Mouse (Mus musculus) bone marrow, adult 2 months (tissue): Measurements from ENCODE around the gene Rnf220.

ENCODE experiments used
- CTCF ChIP-seq: fragments of 200-500 bp; IDR thresholded peaks from 2 replicates; pipeline ENCODE4 v1.5.1; 2011; ENCODE audit warnings: low read length, control low read depth; ENCODE audit not compliant: control insufficient read depth, insufficient read depth
- POLR2A ChIP-seq: fragments of 200-500 bp; IDR thresholded peaks from 2 replicates; pipeline ENCODE4 v1.6.1; 2011; ENCODE audit warnings: low read depth, mild to moderate bottlenecking, control low read depth, low read length, borderline replicate concordance; ENCODE audit not compliant: control insufficient read depth

DNA sequence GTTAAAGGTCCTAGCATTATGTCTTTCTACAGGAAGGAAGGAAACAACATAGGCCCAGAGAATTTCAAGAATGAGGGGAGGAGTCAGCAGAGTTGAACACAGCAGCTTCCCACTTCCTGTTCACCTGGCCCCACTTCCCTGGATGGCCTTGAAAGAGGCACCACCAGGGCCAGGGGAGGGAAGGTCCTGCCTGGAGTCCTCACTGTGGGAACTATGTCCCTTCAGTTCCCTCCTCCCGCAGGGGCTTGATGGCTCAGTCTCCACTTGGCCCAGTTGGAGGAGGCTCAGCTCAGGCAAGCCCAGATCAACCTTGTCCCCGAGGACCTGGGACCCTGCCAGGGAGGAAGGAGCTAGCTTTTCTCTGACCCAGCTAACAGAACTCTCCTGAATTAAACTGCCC, 140.6 kb downstream of the Rnf220 start:
- TF ChIP-seq POLR2A, result no peak
- TF ChIP-seq CTCF, result no peak
